Mouse (Mus musculus): ENCODE results near the gene Rgs1. TPM values are rescaled to one million over a fixed set of nuclear protein-coding genes. Genes with fewer than 3 reads are reported as not detected.

The Rgs1 gene
- polyA plus RNA-seq, 1 experiment = 1.5 TPM

DNA sequence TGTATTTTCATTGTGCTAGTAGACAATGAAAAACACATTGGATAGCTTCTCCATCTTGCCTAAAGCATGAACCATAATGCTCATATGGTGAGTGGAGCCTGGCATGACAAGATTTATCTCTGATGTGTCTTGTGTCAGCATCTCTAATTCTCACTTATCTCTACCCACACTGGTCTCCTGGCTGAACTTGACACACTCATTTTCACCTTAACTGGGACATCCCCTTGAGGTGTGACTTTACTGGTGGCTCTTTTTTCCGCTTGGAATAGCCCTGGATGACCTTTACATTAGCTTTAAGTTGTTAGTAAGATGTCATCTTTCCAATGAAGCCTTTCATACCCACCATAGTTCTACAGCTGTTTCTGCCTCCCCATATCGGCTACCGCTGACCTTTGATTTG, 15.0 kb upstream of the Rgs1 start:
- Histone ChIP-seq H3K4me1 (replicated peaks; ENCODE audit: control insufficient read depth, insufficient read depth, low read length) (no peaks in the 10 kb centered on the region), H3K4me3 (ENCODE audit: control insufficient read depth, insufficient read depth, low read length) (no peak overlapping the region), H3K27me3 (ENCODE audit: control insufficient read depth, insufficient read depth, low read length) (no peaks in the 10 kb centered on the region), H3K36me3 (ENCODE audit: control insufficient read depth, insufficient read depth, low read length) (no peaks in the 10 kb centered on the region), H3K27ac (ENCODE audit: control insufficient read depth, insufficient read depth, low read length) (no peak overlapping the region)
- no peak for TF ChIP-seq POLR2A (IDR thresholded peaks at IDR 0.05; ENCODE audit: control insufficient read depth, extremely low read depth, insufficient read depth, low read length, poor library complexity)
- TF ChIP-seq CTCF (IDR thresholded peaks at IDR 0.05; ENCODE audit: borderline replicate concordance, control insufficient read depth, extremely low read depth, insufficient read depth, low read length, poor library complexity) = no peak
- WGBS = 90% methylated on average over 3 of the region's 3 CpGs
- no peak for DNase-seq

DNA sequence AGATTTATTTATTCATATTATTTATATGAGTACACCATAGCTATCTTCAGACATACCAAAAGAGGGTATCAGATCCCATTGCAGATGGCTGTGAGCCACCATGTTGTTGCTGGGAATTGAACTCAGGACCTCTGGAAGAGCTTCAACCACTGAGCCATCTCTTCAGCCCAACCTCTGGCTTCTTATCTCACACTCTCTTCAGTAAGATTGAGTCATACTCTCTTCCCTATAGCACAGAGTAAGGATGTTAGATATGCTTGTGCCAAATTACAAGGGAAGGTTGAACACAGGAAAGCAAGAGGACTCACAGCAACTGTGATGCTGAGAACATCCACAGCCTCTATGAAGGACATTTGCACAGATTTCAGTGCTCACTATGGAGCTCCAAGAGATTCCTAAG, 13.0 kb upstream of the Rgs1 start:
- Histone ChIP-seq H3K4me3 (ENCODE audit: control insufficient read depth, insufficient read depth, low read length) (no peak overlapping the region), H3K27ac (ENCODE audit: control insufficient read depth, insufficient read depth, low read length) (no peak overlapping the region), H3K27me3 (ENCODE audit: control insufficient read depth, insufficient read depth, low read length) (no peaks in the 10 kb centered on the region), H3K4me1 (replicated peaks; ENCODE audit: control insufficient read depth, insufficient read depth, low read length) (no peaks in the 10 kb centered on the region), H3K36me3 (ENCODE audit: control insufficient read depth, insufficient read depth, low read length) (no peaks in the 10 kb centered on the region)
- TF ChIP-seq CTCF (IDR thresholded peaks at IDR 0.05; ENCODE audit: borderline replicate concordance, control insufficient read depth, extremely low read depth, insufficient read depth, low read length, poor library complexity) = no peak
- TF ChIP-seq POLR2A (IDR thresholded peaks at IDR 0.05; ENCODE audit: control insufficient read depth, extremely low read depth, insufficient read depth, low read length, poor library complexity) = no peak
- DNase-seq = no peak

DNA sequence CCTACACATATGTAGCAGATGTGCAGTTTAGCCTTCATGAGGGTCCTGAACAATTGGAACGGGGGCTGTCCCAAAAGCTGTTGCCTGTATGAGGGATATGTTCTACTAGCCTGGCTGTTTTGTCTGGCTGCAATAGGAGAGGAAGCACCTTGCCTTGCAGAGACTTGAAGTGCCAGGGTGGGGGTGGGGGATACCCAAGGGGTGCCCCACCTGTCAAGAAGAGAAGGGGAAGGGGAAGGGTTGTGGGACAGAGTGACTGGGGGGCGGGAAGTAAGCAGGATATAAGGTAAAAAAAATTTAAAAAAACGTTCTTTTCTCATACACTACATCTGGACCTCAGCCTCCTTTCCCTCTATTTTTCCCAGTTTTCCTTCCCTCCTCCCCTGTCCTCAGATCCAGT, 9.7 kb upstream of the Rgs1 start:
- Histone ChIP-seq H3K36me3 (ENCODE audit: control insufficient read depth, insufficient read depth, low read length) (no peaks in the 10 kb centered on the region), H3K27ac (ENCODE audit: control insufficient read depth, insufficient read depth, low read length) (no peak overlapping the region), H3K27me3 (ENCODE audit: control insufficient read depth, insufficient read depth, low read length) (no peaks in the 10 kb centered on the region), H3K4me3 (ENCODE audit: control insufficient read depth, insufficient read depth, low read length) (no peak overlapping the region), H3K4me1 (replicated peaks; ENCODE audit: control insufficient read depth, insufficient read depth, low read length) (no peaks in the 10 kb centered on the region)
- no peak for DNase-seq
- WGBS = 38% methylated on average over 3 of the region's 3 CpGs
- TF ChIP-seq POLR2A (IDR thresholded peaks at IDR 0.05; ENCODE audit: control insufficient read depth, extremely low read depth, insufficient read depth, low read length, poor library complexity) = no peak
- TF ChIP-seq CTCF (IDR thresholded peaks at IDR 0.05; ENCODE audit: borderline replicate concordance, control insufficient read depth, extremely low read depth, insufficient read depth, low read length, poor library complexity) = no peak

DNA sequence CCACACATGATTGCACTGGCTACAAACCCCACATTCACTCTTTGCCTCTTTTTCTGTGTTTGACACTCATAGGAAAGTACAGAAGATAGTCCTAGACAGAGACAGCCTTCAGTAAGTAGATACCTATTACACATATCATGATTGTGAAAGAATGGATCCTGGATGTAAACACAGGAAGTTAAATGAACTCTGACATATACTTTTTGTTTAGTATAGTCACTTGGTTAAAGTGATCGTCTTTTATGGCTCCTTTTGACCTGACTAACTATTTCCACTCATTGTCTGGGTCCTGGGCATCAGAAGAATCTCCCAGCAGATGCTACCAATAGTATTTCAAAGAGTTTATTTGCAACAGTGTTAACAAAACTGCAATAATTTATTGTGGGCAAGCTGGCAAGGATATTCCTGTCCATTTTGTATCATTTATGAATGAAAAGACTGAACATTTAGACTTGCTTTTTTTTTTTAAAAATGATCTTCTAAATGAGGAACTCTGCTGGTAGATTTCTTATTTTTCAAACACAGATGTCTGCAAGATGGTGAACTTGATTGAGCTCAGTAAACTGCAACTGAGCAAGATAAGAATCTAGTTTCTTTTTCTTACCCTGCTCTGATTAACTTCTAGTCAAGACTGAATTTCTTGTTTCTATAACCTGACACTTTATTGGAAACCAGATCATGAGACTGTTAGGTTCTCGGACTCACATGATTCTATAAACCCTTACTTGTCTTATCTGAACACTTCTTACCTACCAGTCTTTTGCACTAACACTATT, 7.7 kb upstream of the Rgs1 start:
- no peak for DNase-seq
- WGBS = 44% methylated on average over 2 of the region's 2 CpGs
- no peak overlapping the region for H3K27ac ChIP-seq (ENCODE audit: control insufficient read depth, insufficient read depth, low read length)
- H3K4me1 ChIP-seq (replicated peaks; ENCODE audit: control insufficient read depth, insufficient read depth, low read length) = no peaks in the 10 kb centered on the region
- no peak for TF ChIP-seq POLR2A (IDR thresholded peaks at IDR 0.05; ENCODE audit: control insufficient read depth, extremely low read depth, insufficient read depth, low read length, poor library complexity)
- TF ChIP-seq CTCF (IDR thresholded peaks at IDR 0.05; ENCODE audit: borderline replicate concordance, control insufficient read depth, extremely low read depth, insufficient read depth, low read length, poor library complexity) = no peak
- no peaks in the 10 kb centered on the region for H3K36me3 ChIP-seq (ENCODE audit: control insufficient read depth, insufficient read depth, low read length)
- no peak overlapping the region for H3K4me3 ChIP-seq (ENCODE audit: control insufficient read depth, insufficient read depth, low read length)
- H3K27me3 ChIP-seq (ENCODE audit: control insufficient read depth, insufficient read depth, low read length) = no peaks in the 10 kb centered on the region

DNA sequence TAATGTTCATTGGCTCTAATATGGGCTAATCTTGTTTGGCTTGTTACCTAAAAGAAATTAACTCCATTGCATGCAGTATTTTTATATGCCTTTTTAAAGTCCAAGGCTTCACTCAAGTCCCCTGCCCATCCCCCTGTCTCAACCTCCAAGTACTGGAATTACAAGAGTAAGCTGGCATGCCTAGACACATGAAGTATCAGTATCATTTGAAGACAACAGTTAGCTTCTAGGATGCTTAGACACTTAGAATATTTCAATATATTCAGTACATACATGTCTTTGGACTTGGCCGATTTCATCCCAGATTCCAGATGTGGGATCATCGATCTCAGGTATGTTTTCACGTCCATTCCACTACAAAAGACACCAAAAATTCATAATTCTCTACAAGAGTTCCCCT, 836 bp downstream of the Rgs1 start:
- 62% methylated on average over 3 of the region's 3 CpGs for WGBS
- no peaks in the 10 kb centered on the region for H3K36me3 ChIP-seq (ENCODE audit: control insufficient read depth, insufficient read depth, low read length)
- no peak for TF ChIP-seq POLR2A (IDR thresholded peaks at IDR 0.05; ENCODE audit: control insufficient read depth, extremely low read depth, insufficient read depth, low read length, poor library complexity)
- TF ChIP-seq CTCF (IDR thresholded peaks at IDR 0.05; ENCODE audit: borderline replicate concordance, control insufficient read depth, extremely low read depth, insufficient read depth, low read length, poor library complexity) = no peak
- H3K27ac ChIP-seq (ENCODE audit: control insufficient read depth, insufficient read depth, low read length) = no peak overlapping the region
- H3K27me3 ChIP-seq (ENCODE audit: control insufficient read depth, insufficient read depth, low read length) = no peaks in the 10 kb centered on the region
- DNase-seq = no peak
- 0 out of 2 replicates have a peak, but pooled peaks cover 2% of the 10 kb centered on the region for H3K4me1 ChIP-seq (replicated peaks; ENCODE audit: control insufficient read depth, insufficient read depth, low read length)
- H3K4me3 ChIP-seq (ENCODE audit: control insufficient read depth, insufficient read depth, low read length) = no peak overlapping the region

DNA sequence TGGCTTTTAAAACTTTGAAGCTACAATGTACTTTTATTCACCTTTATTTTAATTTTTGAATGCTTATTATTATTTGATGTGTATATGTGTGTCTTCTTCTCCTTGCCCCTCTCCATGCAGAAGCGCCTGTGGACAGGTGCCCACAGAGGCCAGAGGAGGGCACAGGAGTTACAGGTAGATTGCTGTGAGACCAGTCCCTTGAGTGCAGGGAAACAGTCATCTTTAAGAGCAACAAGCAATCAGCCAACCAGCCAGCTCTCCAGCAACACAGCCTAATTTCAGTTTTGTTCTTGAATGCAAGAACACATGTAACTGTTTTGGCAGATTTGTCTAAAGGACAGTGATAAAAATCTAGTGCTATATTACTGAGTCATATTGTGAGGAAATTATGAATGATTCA, 1.7 kb downstream of the Rgs1 start:
- 71% methylated on average over 1 of the region's 1 CpGs for WGBS
- H3K4me1 ChIP-seq (replicated peaks; ENCODE audit: control insufficient read depth, insufficient read depth, low read length) = 0 out of 2 replicates have a peak, but pooled peaks cover 2% of the 10 kb centered on the region
- no peak for DNase-seq
- TF ChIP-seq CTCF (IDR thresholded peaks at IDR 0.05; ENCODE audit: borderline replicate concordance, control insufficient read depth, extremely low read depth, insufficient read depth, low read length, poor library complexity) (no peak), POLR2A (IDR thresholded peaks at IDR 0.05; ENCODE audit: control insufficient read depth, extremely low read depth, insufficient read depth, low read length, poor library complexity) (no peak)
- no peak overlapping the region for H3K27ac ChIP-seq (ENCODE audit: control insufficient read depth, insufficient read depth, low read length)
- H3K36me3 ChIP-seq (ENCODE audit: control insufficient read depth, insufficient read depth, low read length) = no peaks in the 10 kb centered on the region
- H3K4me3 ChIP-seq (ENCODE audit: control insufficient read depth, insufficient read depth, low read length) = no peak overlapping the region
- no peaks in the 10 kb centered on the region for H3K27me3 ChIP-seq (ENCODE audit: control insufficient read depth, insufficient read depth, low read length)

Measured in thymus, adult 2 months (tissue).